Mouse (Mus musculus) cerebellum, adult (tissue): ENCODE measurements around the gene Tubgcp2.

Experiments
- ATAC-seq: cut with Nextera tagmentation; 2 replicates; pipeline ENCODE4 v1.9.2; 2017; ENCODE audit warnings: mild to moderate bottlenecking, moderate library complexity, mixed read lengths; ENCODE audit not compliant: insufficient number of reproducible peaks, low FRiP score, low TSS enrichment

Tubgcp2 gene

DNA sequence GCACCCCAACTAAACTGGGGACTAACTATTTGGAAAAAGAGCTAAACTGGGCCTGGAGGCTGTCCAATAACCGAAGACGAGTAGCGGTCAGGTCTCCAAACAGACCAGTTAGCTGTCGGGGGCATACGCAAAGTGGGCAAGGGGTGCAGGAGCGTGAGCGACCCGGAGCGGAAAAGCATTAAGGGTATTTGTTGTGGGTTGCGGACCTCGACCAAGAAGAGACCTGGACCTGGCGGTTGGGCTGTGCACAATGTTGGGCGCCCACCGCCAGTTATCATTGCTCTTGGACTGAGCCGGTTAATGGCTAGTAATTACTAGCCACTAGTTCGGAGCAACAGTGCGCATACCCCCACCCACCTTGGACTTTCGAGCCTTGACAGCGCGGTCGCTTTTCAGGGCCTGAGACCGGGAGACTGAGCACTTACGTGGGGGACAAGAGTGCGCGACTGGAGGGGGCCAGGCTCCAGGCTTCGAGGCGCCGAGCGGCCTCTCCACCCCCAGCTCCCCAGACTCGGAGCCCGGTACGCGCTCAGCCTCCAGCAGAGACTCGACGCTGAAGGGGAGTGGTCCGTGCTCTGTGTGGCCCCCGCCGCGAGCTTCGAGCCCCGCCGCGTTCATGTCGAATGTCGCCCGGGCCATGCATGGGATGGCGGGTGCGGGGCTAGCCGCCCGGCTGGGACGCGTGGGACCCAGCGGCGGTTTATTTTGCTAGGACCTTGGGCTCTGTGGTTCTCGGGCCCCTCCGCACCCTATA lies 12.1 kb upstream of the Tubgcp2 start, which contains the start of gene Msx3:
Gene Msx3 (minus strand): TSS at position 729 of the 754 bp plus-strand sequence.
- ATAC-seq: no peak

- no peak for ATAC-seq
Observed at GRCm38 (mm10) chr7:140047811-140048311, 11.4 kb upstream of the Tubgcp2 start.

- ATAC-seq: no peak
Observed at GRCm38 (mm10) chr7:140045546-140045945, 9.1 kb upstream of the Tubgcp2 start.

DNA sequence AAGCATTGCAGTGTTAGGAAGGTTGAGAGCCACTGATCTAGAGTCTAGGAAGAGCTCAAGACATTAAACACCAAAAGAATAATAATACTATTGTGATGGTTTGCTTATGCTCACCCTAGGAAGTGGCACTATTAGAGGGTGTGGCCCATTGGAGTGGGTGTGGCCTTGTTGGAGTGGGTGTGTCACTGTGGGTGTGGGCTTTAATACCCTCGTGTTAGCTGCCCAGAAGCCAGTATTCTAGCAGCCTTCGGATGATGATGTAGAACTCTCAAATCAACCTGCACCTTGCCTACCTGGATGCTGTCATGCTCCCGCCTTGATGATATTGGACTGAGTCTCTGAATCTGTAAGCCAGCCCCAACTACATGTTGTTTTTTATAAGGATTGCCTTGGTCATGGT lies 6.3 kb upstream of the Tubgcp2 start:
- ATAC-seq: no peak

DNA sequence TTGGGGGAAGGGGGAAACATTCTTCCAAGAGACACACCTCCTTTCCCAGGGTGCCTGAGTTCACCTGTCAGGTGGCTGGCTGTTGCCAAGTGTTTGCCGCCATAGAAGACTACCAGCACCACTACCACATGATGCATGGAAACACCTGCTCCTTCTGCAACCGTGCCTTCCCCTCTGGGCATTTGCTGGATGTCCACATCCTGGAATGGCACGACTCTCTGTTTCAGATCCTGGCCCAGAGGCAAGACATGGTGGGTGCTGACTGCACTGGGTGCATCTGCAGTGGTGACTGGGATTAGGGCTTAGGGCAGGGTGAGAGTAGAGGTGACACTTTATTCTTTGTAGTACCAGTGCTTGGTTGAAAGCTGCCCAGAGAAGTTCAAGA lies 694 bp upstream of the Tubgcp2 start:
- no peak for ATAC-seq

DNA sequence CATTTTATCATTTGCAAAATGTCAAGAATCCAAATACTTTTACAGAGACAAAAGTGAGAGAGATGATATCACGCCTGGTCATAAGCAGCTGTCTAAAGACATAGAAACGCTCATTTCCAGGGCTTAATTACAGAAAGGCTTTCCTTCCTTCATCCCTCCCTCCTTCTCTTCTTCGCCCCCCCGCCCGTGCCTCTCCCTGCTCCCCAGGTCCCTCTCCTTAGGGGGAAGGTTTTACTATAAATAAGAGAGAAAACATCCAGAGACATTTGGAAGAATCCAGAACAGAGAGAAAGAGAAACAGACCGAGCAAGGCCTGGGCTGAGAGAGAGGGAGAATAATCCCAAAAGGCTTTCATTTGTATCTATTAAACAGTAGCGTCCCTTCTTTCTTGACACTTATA lies 1.0 kb downstream of the Tubgcp2 start:
- ATAC-seq: no peak

DNA sequence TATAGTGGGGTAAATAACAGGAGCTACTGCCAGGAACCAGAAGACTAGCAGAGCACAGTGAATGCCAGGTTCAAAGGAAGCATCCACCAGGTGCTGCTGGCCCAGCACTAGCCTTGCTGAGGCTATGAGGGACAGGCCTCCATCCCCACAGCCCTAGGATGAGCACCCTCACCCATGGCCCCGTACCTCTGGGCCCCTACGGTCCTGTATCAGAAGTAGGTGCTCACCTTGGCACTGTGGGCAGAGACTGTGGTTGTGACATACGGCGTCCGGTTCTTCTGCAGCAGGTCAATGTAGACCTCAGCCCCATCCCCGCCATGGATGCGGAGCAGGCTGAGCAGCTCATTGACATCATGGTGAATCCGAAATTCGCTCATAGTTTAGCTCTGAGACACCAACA lies 3.1 kb downstream of the Tubgcp2 start:
- ATAC-seq: no peak

- ATAC-seq: no peak
Observed at GRCm38 (mm10) chr7:140032366-140032765, 4.1 kb downstream of the Tubgcp2 start.

- ATAC-seq: no peak
Observed at GRCm38 (mm10) chr7:140031771-140032170, 4.7 kb downstream of the Tubgcp2 start.

- ATAC-seq: no peak
Observed at GRCm38 (mm10) chr7:140011336-140011735, 25.1 kb downstream of the Tubgcp2 start.

DNA sequence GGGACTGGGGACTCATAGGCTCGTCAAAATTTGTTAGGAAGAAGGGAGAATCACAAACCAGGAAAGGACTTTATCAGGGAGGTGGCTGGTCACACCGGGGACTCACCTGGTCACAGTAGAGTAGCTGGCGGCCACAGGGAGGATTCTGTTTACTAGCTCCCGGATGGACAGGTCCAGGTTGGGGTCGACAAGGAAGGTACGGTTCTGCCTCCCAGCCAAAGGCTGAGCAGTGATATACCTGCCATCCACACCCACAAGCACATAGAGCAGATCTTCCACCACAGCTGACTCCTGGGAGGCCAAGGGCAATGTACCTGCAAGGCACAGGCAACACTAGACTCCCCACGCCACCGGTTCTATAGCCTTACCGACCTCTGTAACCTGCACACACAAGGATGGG lies 28.7 kb downstream of the Tubgcp2 start:
- ATAC-seq: no peak

- no peak for ATAC-seq
Observed at GRCm38 (mm10) chr7:140006861-140007611, 29.4 kb downstream of the Tubgcp2 start.

DNA sequence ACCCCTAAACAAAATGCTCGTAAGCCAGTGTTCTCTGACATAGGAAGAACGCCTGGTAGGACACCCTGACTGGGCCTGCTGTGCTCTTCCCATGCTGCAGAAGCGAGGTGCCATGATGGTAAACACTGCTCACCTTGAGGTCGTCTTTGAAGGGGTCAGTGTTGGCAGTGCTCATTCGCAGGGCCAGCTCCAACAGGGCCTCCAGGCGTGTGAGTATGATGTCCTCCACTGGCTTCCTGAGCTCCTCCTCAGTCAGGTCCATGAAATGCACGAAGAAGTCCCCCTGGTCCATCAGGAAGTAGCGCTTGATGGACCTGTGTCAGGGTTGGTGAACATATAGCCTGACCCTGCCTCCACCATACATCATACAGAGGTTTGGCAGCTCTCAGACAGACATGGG lies 31.8 kb downstream of the Tubgcp2 start:
- no peak for ATAC-seq

GRCm38 (mm10) chr7:140001086-140001740 lies 35.3 kb downstream of the Tubgcp2 start:
- no peak for ATAC-seq

DNA sequence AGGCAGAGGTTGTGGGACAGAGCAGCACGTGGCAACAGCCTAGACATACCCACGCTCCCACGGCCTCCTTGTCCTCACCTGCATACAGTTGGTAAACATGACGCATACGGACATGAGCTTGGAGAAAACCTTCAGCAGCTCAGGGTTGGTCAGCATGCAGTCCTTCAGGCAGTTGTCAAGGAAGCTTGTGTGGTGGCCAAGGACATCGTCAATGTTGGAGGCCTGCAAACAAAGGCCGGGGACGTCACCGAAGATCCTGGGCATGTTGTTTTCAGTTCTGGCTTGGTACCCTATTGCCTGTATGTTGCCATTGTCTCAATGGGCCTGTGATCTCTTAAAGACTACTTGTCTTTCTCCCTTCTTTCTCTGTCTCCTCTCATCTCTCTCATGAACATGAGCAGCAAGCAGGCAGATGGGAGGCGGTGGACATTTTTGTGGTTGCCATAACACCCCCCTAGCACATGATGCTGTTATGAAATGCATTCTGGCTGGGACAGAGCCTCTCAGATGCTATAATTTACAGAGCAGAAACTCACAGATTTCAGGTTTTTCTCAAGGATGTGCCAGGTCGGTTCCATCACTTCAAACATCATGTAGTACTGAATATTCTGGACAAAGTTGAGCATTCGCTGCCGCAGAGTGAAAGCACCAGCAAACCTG lies 37.6 kb downstream of the Tubgcp2 start:
- ATAC-seq: no peak

- ATAC-seq: no peak
Observed at GRCm38 (mm10) chr7:139994676-139995075, 41.8 kb downstream of the Tubgcp2 start.

DNA sequence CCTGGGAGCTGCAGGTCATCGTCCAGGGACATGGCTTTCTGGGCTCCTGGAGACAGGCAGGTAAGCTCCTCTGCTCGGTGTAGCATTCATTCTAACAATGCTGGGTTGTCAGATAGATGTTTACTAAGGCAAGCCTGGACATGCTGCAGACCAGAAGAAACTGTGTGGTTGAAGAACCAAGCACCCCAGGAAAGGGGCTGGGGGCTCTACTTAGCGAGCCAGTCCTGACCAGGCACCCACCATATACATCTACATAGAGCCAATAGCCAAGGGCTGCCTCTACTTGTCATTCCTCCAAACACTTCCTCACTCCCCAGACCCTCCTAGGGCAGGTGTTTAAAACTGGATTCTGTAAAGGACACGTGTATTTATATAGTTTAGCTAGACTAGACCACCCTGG lies 42.3 kb downstream of the Tubgcp2 start:
- no peak for ATAC-seq

DNA sequence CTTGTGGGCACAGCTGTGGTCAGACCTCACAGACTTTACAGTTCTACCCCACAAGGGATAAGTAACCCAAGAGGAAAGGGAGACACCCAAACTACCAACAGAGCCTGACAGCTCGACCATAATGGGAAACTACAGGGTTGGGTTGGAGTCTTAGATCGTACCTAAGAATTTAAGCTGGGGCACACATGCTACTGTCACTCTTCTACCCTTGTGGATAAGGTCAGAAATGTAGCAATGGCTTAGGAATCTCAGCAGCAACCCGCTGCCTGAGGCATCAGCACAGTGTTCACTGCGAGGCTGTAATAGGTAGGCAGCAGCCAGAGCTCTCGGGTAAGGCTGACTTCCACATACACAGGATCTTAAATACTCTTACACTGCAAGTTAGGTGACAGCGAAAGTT lies 42.9 kb downstream of the Tubgcp2 start:
- no peak for ATAC-seq

- no peak for ATAC-seq
Observed at GRCm38 (mm10) chr7:139992406-139992805, 44.1 kb downstream of the Tubgcp2 start, which contains the start of gene Adam8. Gene Adam8, minus strand, starts transcription at chr7:139992562.

DNA sequence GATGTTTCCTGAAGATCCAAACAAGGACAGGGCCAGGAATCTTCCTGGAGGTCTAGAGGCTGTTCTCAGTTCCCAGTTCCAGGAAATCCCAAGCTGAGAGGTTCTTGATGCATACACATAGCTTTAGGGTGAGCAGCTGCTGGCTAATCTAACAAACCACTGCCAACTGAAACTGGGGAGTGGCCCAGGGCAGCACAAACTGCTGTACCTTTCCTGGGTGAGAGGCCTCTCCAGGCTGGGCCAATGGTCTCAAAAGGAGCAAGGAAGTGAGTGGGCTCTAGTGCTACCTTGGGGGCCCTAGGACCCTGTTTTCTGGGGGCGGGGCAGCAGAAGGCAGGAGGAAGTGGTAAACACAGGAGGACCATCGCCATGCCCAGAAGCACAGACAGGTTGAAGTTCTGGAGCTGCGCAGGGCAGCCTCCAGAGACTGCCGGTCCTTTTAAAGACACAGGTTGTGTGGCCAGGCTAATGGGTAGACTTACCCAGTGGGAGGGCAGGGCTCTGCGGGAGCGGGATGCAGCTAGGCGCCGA lies 45.5 kb downstream of the Tubgcp2 start:
- no peak for ATAC-seq
